Comparison of ENCODE assay signal across 11 mouse cellular contexts in the genomic region with DNA sequence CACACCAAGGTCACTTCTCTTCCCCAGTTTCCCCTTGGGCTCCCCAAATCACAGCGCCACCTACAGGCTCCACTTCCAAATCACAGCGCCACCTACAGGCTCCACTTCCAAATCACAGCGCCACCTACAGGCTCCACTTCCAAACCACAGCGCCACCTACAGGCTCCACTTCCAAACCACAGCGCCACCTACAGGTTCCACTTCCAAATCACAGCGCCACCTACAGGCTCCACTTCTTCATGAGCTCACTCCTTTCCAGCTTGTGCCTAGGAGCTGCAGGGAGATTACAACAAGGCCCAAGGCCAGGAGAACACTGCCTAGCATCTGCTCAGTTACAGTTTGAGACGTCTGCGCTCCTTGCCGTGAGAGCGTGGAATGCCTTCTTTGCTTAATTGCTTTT. TPM values are rescaled to one million over a fixed set of nuclear protein-coding genes. Genes with fewer than 3 reads are reported as not detected.
DNase-seq lines count a peak whose midpoint lies in the region; ATAC-seq and TF ChIP-seq lines count a peak whose summit lies in the region.
"Not testable (repeated sequence)": the region's sequence is repeated elsewhere in the genome, so short reads cannot be mapped to it uniquely, and the experiment has no call there.
"Had no signal": no experiment of that assay in that cellular context is flagged by ENCODE, and none has a peak within 500 bp of the region (broad histone marks: within the 10 kb centered on the region; RNA-seq: fewer than 3 reads in every experiment).

No protein-coding gene starts in this region.

- not testable (repeated sequence) for H3K79me2 ChIP-seq in MEL (ENCODE audit: control insufficient read depth, insufficient read depth, low read length, poor library complexity)

- H3K4me2 ChIP-seq in intestine, postnatal 0 days (replicated peaks; ENCODE audit: low read depth); liver, postnatal 0 days (ENCODE audit: low read depth, low read length): not testable (repeated sequence)

- ATAC-seq in intestine, postnatal 0 days; liver, postnatal 0 days: not testable (repeated sequence)
- peak; percentile 62 for ATAC-seq in monocyte, adult 5-6 weeks (replicated peaks; ENCODE audit: insufficient number of reproducible peaks, low FRiP score, low TSS enrichment, poor library complexity, severe bottlenecking)

- H3K27ac ChIP-seq in MEL (ENCODE audit: control insufficient read depth, low read depth, low read length); intestine, postnatal 0 days (ENCODE audit: low read depth, low read length); liver, postnatal 0 days (ENCODE audit: low read depth): not testable (repeated sequence)

- TF ChIP-seq CTCF in MEL (IDR thresholded peaks at IDR 0.05 in 2 of 3, conservative IDR thresholded peaks at IDR 0.05 in 1 of 3; ENCODE audit: control insufficient read depth in 1 of 3, insufficient read depth in 1 of 3, low read depth in 2 of 3, low read length in 3 of 3, poor library complexity in 1 of 3, severe bottlenecking in 1 of 3) = peak; percentile 12 to 94 (median 52); a peak in 5 of 6 replicates
- peak; percentile 98 for TF ChIP-seq CTCF in intestine, postnatal 0 days (IDR thresholded peaks at IDR 0.05; ENCODE audit: low read depth)
- TF ChIP-seq CTCF in liver, postnatal 0 days (IDR thresholded peaks at IDR 0.05; ENCODE audit: low read depth) = peak; percentile 95

- not testable (repeated sequence) for H3K36me3 ChIP-seq in MEL (ENCODE audit: control insufficient read depth in 1 of 2, insufficient read depth in 2 of 2, low read length in 2 of 2); intestine, postnatal 0 days (ENCODE audit: control insufficient read depth, insufficient read depth); liver, postnatal 0 days (replicated peaks; ENCODE audit: insufficient read depth, low read length)

- WGBS in intestine, postnatal 0 days = 86% methylated on average over 10 of the region's 10 CpGs
- 83% methylated on average over 10 of the region's 10 CpGs for WGBS in liver, postnatal 0 days (ENCODE audit: insufficient replicate concordance)

- H3K4me1 ChIP-seq in MEL (ENCODE audit: control insufficient read depth in 1 of 2, insufficient read depth in 2 of 2, low read length in 2 of 2); intestine, postnatal 0 days (replicated peaks; ENCODE audit: control insufficient read depth, insufficient read depth, low read length); liver, postnatal 0 days (ENCODE audit: insufficient read depth): not testable (repeated sequence)

- H3K9me3 ChIP-seq in MEL (replicated peaks; ENCODE audit: insufficient read depth, low read length); intestine, postnatal 0 days (ENCODE audit: control insufficient read depth); liver, postnatal 0 days (ENCODE audit: low read length): not testable (repeated sequence)

- not testable (repeated sequence) for H3K9ac ChIP-seq in MEL (ENCODE audit: control insufficient read depth, low read depth, low read length, poor library complexity, severe bottlenecking); intestine, postnatal 0 days (ENCODE audit: low read depth, low read length); liver, postnatal 0 days (replicated peaks)

- H3K27me3 ChIP-seq in MEL (ENCODE audit: control insufficient read depth in 1 of 2, insufficient read depth in 2 of 2, low read length in 2 of 2); intestine, postnatal 0 days (replicated peaks; ENCODE audit: control insufficient read depth, insufficient read depth, low read length); liver, postnatal 0 days (ENCODE audit: insufficient read depth, low read length): not testable (repeated sequence)

- not testable (repeated sequence) for TF ChIP-seq POLR2A in MEL (IDR thresholded peaks at IDR 0.05; ENCODE audit: control insufficient read depth in 1 of 2, insufficient read depth in 1 of 2, low read depth in 1 of 2, low read length in 2 of 2, poor library complexity in 1 of 2)

- H3K4me3 ChIP-seq in MEL (ENCODE audit: control insufficient read depth in 1 of 2, insufficient read depth in 1 of 2, low read depth in 2 of 2, low read length in 2 of 2); intestine, postnatal 0 days (ENCODE audit: low read depth, low read length); liver, postnatal 0 days (ENCODE audit: low read depth, low read length): not testable (repeated sequence)

- peak; percentile 25 for DNase-seq in 3T3-L1 (ENCODE audit: low read depth, low spot score)
- DNase-seq in MEL (ENCODE audit: low read depth, low spot score) = not testable (repeated sequence)
- DNase-seq in brain, adult 2 months (ENCODE audit: low read depth, low spot score) = peak; percentile 10
- DNase-seq in gastrocnemius, postnatal 10 days = peak; percentile 34
- peak; percentile 40 for DNase-seq in liver, postnatal 0 days
- DNase-seq in spleen, postnatal 4 days (ENCODE audit: low spot score in 2 of 2) = peak; percentile 34 to 76

- TF ChIP-seq EP300 in MEL (IDR thresholded peaks at IDR 0.05; ENCODE audit: low read depth in 1 of 2, low read length in 2 of 2) = 0 out of 4 replicates have a peak, but pooled peaks of 1 of the 2 experiments have one; percentile 6
- not testable (repeated sequence) for TF ChIP-seq EP300 in liver, postnatal 0 days (IDR thresholded peaks at IDR 0.05; ENCODE audit: low read depth)

- not testable (repeated sequence) for TF ChIP-seq RAD21 in MEL (IDR thresholded peaks at IDR 0.05; ENCODE audit: low read depth, low read length)

RNA-seq across cellular contexts. Expression of a gene that starts 22.0 kb away (rescaled TPM):
- total RNA-seq in MEL (2012; rRNA removed) = not detected in 2 replicates
- under 1 TPM in 1 of 2 experiments, not detected in 1; 0.13 TPM for polyA plus RNA-seq in MEL (2012; ENCODE audit: insufficient read depth in 1 of 2, insufficient read length in 2 of 2, low read depth in 1 of 2, low replicate concordance in 2 of 2, missing spikeins in 1 of 2)
- not detected for total RNA-seq in gastrocnemius, postnatal 10 days (2021)
- 0.82 and 1.0 TPM in 2 replicates for polyA plus RNA-seq in intestine, postnatal 0 days (2015; fragmentation: Nextera tagmentation; extraction: Ambion mirVana)
- polyA plus RNA-seq in liver, postnatal 0 days (2015; fragmentation: Nextera tagmentation; extraction: Ambion mirVana) = 0.21 and 0.25 TPM in 2 replicates
- not detected in 3 replicates for total RNA-seq in monocyte, adult 5-6 weeks (2017)
- total RNA-seq: layer of hippocampus, postnatal 25 days; left cerebral cortex, postnatal 4 days had no signal

RNA-seq across cellular contexts. Expression of a gene that starts 55.5 kb away (rescaled TPM):
- not detected in 2 replicates for total RNA-seq in MEL (2012; rRNA removed)
- polyA plus RNA-seq in MEL (2012; ENCODE audit: insufficient read depth in 1 of 2, insufficient read length in 2 of 2, low read depth in 1 of 2, low replicate concordance in 2 of 2, missing spikeins in 1 of 2) = not detected
- 10 to 100 TPM in 1 of 2 experiments, 1 to 10 TPM in 1; 9.1 to 17.4 TPM for total RNA-seq in gastrocnemius, postnatal 10 days (2021)
- 249 and 336 TPM in 2 replicates for polyA plus RNA-seq in intestine, postnatal 0 days (2015; fragmentation: Nextera tagmentation; extraction: Ambion mirVana)
- polyA plus RNA-seq in liver, postnatal 0 days (2015; fragmentation: Nextera tagmentation; extraction: Ambion mirVana) = 414 and 703 TPM in 2 replicates
- not detected in 3 replicates for total RNA-seq in monocyte, adult 5-6 weeks (2017)
- total RNA-seq: layer of hippocampus, postnatal 25 days; left cerebral cortex, postnatal 4 days had no signal
- polyA plus RNA-seq: forebrain, embryonic 13.5 days had no signal

Comparison
In these comparisons a context has a peak if more than half of its experiments do, and no peak if none do; other contexts are left out.
1. RNA of a gene that starts 55.5 kb away (total RNA-seq): 9.1 to 17.4 TPM in gastrocnemius, postnatal 10 days; not detected in MEL and not detected in monocyte, adult 5-6 weeks; every median in the first group is over 10 times any median in the second.
2. Peak in every context shown above with its lines, with median percentiles within 50 percentile points of each other: CTCF ChIP-seq.